Comparison of ENCODE assay signal across 8 mouse cellular contexts in the genomic region with DNA sequence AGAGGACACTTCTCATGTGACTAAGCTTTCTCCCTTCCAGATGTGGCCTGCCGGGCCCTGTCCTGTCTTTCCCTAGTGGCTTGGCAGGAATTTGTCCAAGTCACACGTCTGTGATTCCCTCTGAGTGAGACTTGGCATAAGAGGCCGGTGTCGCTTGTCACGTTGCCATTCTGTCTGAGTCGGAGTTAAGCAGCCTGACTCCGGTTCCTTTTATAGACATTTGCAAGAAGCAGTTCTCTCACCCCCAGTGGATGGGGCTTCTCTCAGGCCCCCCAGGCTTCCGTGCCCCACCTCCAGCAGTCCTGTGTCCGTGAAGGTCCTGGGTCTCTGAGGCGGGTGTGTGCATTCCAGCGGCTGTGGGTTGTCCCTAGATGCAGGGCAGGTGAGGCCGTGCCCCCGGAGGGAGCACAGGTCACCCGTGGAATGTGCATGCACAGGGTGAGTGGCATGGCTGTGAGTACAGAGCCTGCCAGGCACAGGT. TPM values are rescaled to one million over a fixed set of nuclear protein-coding genes. Genes with fewer than 3 reads are reported as not detected.
DNase-seq lines count a peak whose midpoint lies in the region; ATAC-seq and TF ChIP-seq lines count a peak whose summit lies in the region.

No protein-coding gene starts in this region.

- H3K27me3 ChIP-seq in intestine, embryonic 16.5 days (replicated peaks; ENCODE audit: control insufficient read depth, insufficient read depth, low read length), result no peaks in the 10 kb centered on the region
- no peaks in the 10 kb centered on the region for H3K27me3 ChIP-seq in stomach, embryonic 14.5 days (ENCODE audit: control insufficient read depth, insufficient read depth, low read length)

- no peak for TF ChIP-seq CTCF in lung, adult 2 months (IDR thresholded peaks at IDR 0.05; ENCODE audit: insufficient read depth, low read length)

- WGBS in intestine, embryonic 16.5 days, result 34% methylated on average over 14 of the region's 14 CpGs
- 21% methylated on average over 14 of the region's 14 CpGs for WGBS in lung, adult 2 months
- 19% methylated on average over 14 of the region's 14 CpGs for WGBS in stomach, embryonic 14.5 days

- H3K36me3 ChIP-seq in intestine, embryonic 16.5 days (ENCODE audit: control insufficient read depth, insufficient read depth, low read length), result 0 out of 2 replicates have a peak, but pooled peaks cover 6% of the 10 kb centered on the region
- H3K36me3 ChIP-seq in stomach, embryonic 14.5 days (ENCODE audit: control insufficient read depth, insufficient read depth, low read length), result peaks cover 19% of the 10 kb centered on the region; the same call in 1 of the 2 replicates

- no peak overlapping the region for H3K27ac ChIP-seq in intestine, embryonic 16.5 days (ENCODE audit: low read length)
- peak overlapping the region; percentile 48; the same call in 1 of the 2 replicates for H3K27ac ChIP-seq in stomach, embryonic 14.5 days (ENCODE audit: low read length)

- DNase-seq in adrenal gland, adult 8-10 months, result peak; percentile 45
- peak; percentile 68 to 70 for DNase-seq in cerebellum, postnatal 10 days
- DNase-seq in heart, adult 11 months, result peak; percentile 98
- DNase-seq in lung, adult 2 months, result peak; percentile 57
- DNase-seq in embryo, embryonic 9.5 days (ENCODE audit: extremely low spot score), result no peak
- DNase-seq in spleen, adult 12 weeks (ENCODE audit: low spot score), result no peak

- H3K4me2 ChIP-seq in intestine, embryonic 16.5 days (ENCODE audit: low read depth, low read length), result peak overlapping the region; percentile 83
- peak overlapping the region; percentile 84 for H3K4me2 ChIP-seq in stomach, embryonic 14.5 days (replicated peaks; ENCODE audit: low read depth, low read length)

- H3K9ac ChIP-seq in intestine, embryonic 16.5 days (ENCODE audit: low read depth, low read length), result peak overlapping the region; percentile 97
- H3K9ac ChIP-seq in stomach, embryonic 14.5 days (replicated peaks; ENCODE audit: low read depth, low read length), result peak overlapping the region; percentile 95; the same call in 1 of the 2 replicates

- no peaks in the 10 kb centered on the region for H3K9me3 ChIP-seq in intestine, embryonic 16.5 days (ENCODE audit: control insufficient read depth, low read length)
- H3K9me3 ChIP-seq in stomach, embryonic 14.5 days (ENCODE audit: control insufficient read depth, low read depth, low read length), result no peaks in the 10 kb centered on the region

- no peak for TF ChIP-seq POLR2A in lung, adult 2 months (IDR thresholded peaks at IDR 0.05; ENCODE audit: borderline replicate concordance, extremely low read depth, low read depth, low read length)

- peaks cover 41% of the 10 kb centered on the region for H3K4me1 ChIP-seq in intestine, embryonic 16.5 days (ENCODE audit: control insufficient read depth, insufficient read depth, low read length)
- H3K4me1 ChIP-seq in lung, adult 2 months (ENCODE audit: control insufficient read depth, insufficient read depth, low read length), result peaks cover 32% of the 10 kb centered on the region
- peaks cover 36% of the 10 kb centered on the region for H3K4me1 ChIP-seq in stomach, embryonic 14.5 days (ENCODE audit: control insufficient read depth, insufficient read depth, low read length)

- ATAC-seq in intestine, embryonic 16.5 days, result no peak
- no peak for ATAC-seq in stomach, embryonic 14.5 days (ENCODE audit: insufficient number of reproducible peaks, insufficient read depth, low FRiP score, low read depth)

- peak overlapping the region; percentile 99 for H3K4me3 ChIP-seq in intestine, embryonic 16.5 days (ENCODE audit: low read length)
- H3K4me3 ChIP-seq in lung, adult 2 months (replicated peaks; ENCODE audit: extremely low read depth, low read depth, low read length), result peak overlapping the region; percentile 7
- H3K4me3 ChIP-seq in stomach, embryonic 14.5 days (ENCODE audit: low read depth, low read length), result peak overlapping the region; percentile 17

RNA-seq across cellular contexts. Expression of a gene that starts 13.9 kb away (rescaled TPM):
- total RNA-seq in adrenal gland, adult 8-10 months (2022), result 100 to 1,000 TPM; 101 to 135 (median 118) TPM
- polyA plus RNA-seq in intestine, embryonic 16.5 days (2015; fragmentation: Nextera tagmentation; extraction: Ambion mirVana), result 111 and 142 TPM in 2 replicates
- 164 and 182 TPM in 2 replicates for polyA plus RNA-seq in lung, adult 2 months (2012; rRNA removed)
- 135 and 137 TPM in 2 replicates for polyA plus RNA-seq in stomach, embryonic 14.5 days (2014; fragmentation: Nextera tagmentation; extraction: Ambion mirVana)

RNA-seq across cellular contexts. Expression of a gene that starts 34.8 kb away (rescaled TPM):
- 100 to 1,000 TPM; 113 to 201 (median 148) TPM for total RNA-seq in adrenal gland, adult 8-10 months (2022)
- polyA plus RNA-seq in intestine, embryonic 16.5 days (2015; fragmentation: Nextera tagmentation; extraction: Ambion mirVana), result 19.3 and 20.4 TPM in 2 replicates
- polyA plus RNA-seq in lung, adult 2 months (2012; rRNA removed), result 107 and 117 TPM in 2 replicates
- polyA plus RNA-seq in stomach, embryonic 14.5 days (2014; fragmentation: Nextera tagmentation; extraction: Ambion mirVana), result 17.0 and 18.3 TPM in 2 replicates

Comparison
In these comparisons a context has a peak if more than half of its experiments do, and no peak if none do; other contexts are left out.
1. DNase-seq: peak in adrenal gland, adult 8-10 months (single experiment), cerebellum, postnatal 10 days (2 of 2), heart, adult 11 months (single experiment) and lung, adult 2 months (single experiment); none in embryo, embryonic 9.5 days (single experiment) and spleen, adult 12 weeks (single experiment).
2. H3K4me3 ChIP-seq: peak in every context shown above with its lines; median percentile 99 in intestine, embryonic 16.5 days; 17 in stomach, embryonic 14.5 days; 7 in lung, adult 2 months.